In the genomic region with DNA sequence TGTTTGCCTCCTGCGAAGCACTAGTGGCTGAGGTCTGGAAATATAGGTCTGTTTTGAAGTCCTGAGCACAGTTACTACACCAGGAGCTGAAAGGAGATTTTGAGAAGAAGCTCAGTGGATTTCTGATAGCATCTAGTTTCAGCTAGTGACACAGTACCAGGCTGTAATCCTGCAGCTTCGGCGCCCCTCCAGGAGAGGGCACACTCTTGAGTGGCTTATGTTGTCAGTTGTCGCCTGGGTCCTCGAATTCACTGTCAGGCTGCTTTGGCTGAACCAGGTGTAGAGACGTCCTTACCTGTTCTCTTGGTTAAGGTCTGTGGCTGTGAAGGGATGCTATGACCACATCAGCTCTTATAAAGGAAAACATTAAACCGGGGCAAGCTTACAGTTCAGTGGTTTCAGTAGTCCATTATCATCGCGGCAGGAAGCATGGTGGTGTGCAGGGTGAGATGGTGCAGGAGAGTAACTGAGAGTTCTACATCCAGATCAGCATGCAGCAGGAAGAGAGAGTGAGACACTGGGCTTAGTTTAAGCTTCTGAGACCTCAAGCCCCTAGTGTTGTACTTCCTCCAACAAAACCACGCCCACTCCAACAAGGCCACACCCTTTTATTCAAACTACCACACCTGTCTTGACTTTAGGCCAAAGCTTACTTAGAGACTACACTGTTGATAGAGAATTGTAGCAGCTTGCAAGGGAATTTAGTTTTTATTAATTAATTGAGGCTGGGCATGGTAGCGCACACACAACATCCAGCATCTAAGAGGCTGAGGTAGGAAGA, we compare ENCODE assay signal across 16 mouse cellular contexts.
DNase-seq lines count a peak whose midpoint lies in the region; ATAC-seq and TF ChIP-seq lines count a peak whose summit lies in the region.
"Had no signal": no experiment of that assay in that cellular context is flagged by ENCODE, and none has a peak within 500 bp of the region (broad histone marks: within the 10 kb centered on the region; RNA-seq: fewer than 3 reads in every experiment).

No protein-coding gene starts in this region.

- H3K27me3 ChIP-seq in liver, postnatal 0 days (ENCODE audit: insufficient read depth, low read length): no peaks in the 10 kb centered on the region
- no peaks in the 10 kb centered on the region for H3K27me3 ChIP-seq in midbrain, postnatal 0 days (ENCODE audit: insufficient read depth, low read length)
- H3K27me3 ChIP-seq: hindbrain, embryonic 13.5 days; midbrain, embryonic 13.5 days had no signal

- no peaks in the 10 kb centered on the region for H3K9me3 ChIP-seq in liver, postnatal 0 days (ENCODE audit: low read length)
- H3K9me3 ChIP-seq in midbrain, postnatal 0 days (ENCODE audit: low read length): no peaks in the 10 kb centered on the region
- H3K9me3 ChIP-seq: hindbrain, embryonic 13.5 days; midbrain, embryonic 13.5 days had no signal

- H3K9ac ChIP-seq in liver, postnatal 0 days (replicated peaks): no peak overlapping the region
- H3K9ac ChIP-seq in midbrain, postnatal 0 days (replicated peaks; ENCODE audit: low read length, poor library complexity, severe bottlenecking): no peak overlapping the region
- H3K9ac ChIP-seq: hindbrain, embryonic 13.5 days; midbrain, embryonic 13.5 days had no signal

- H3K36me3 ChIP-seq in liver, postnatal 0 days (replicated peaks; ENCODE audit: insufficient read depth, low read length): peaks cover 3% of the 10 kb centered on the region
- peaks cover 19% of the 10 kb centered on the region; the same call in 1 of the 2 replicates for H3K36me3 ChIP-seq in midbrain, postnatal 0 days (ENCODE audit: insufficient read depth, low read length)

- H3K4me1 ChIP-seq in liver, postnatal 0 days (ENCODE audit: insufficient read depth): no peaks in the 10 kb centered on the region
- no peaks in the 10 kb centered on the region for H3K4me1 ChIP-seq in midbrain, postnatal 0 days (ENCODE audit: insufficient read depth, low read length)
- H3K4me1 ChIP-seq: midbrain, embryonic 13.5 days had no signal

- TF ChIP-seq CTCF in gastrocnemius, adult 2 months (IDR thresholded peaks at IDR 0.05): peak; percentile 28; the same call in 1 of the 2 replicates
- TF ChIP-seq CTCF in liver, postnatal 0 days (IDR thresholded peaks at IDR 0.05; ENCODE audit: low read depth): peak; percentile 50
- no peak for TF ChIP-seq CTCF in midbrain, postnatal 0 days (IDR thresholded peaks at IDR 0.05)

- H3K27ac ChIP-seq in gastrocnemius, adult 2 months: peak overlapping the region; percentile 16
- no peak overlapping the region for H3K27ac ChIP-seq in liver, postnatal 0 days (ENCODE audit: low read depth)
- H3K27ac ChIP-seq in midbrain, postnatal 0 days (ENCODE audit: low read depth, low read length): no peak overlapping the region
- H3K27ac ChIP-seq: hindbrain, embryonic 13.5 days; midbrain, embryonic 13.5 days had no signal

- intact Hi-C loops in gastrocnemius, adult 2 months (cut with DNase I): no loop called here

- no peak overlapping the region for H3K4me3 ChIP-seq in gastrocnemius, adult 2 months
- no peak overlapping the region for H3K4me3 ChIP-seq in liver, postnatal 0 days (ENCODE audit: low read depth, low read length)
- H3K4me3 ChIP-seq in midbrain, postnatal 0 days (ENCODE audit: low read depth, low read length): no peak overlapping the region
- H3K4me3 ChIP-seq: hindbrain, embryonic 13.5 days; midbrain, embryonic 13.5 days had no signal

- 85% methylated on average over 11 of the region's 11 CpGs for WGBS in liver, postnatal 0 days (ENCODE audit: insufficient replicate concordance)
- WGBS in midbrain, postnatal 0 days: 92% methylated on average over 11 of the region's 11 CpGs

- TF ChIP-seq EP300 in liver, postnatal 0 days (IDR thresholded peaks at IDR 0.05; ENCODE audit: low read depth): no peak

- no peak for DNase-seq in gastrocnemius, adult 2 months
- DNase-seq in gastrocnemius, postnatal 25 days: no peak
- DNase-seq in B cell, adult 2 months: peak; percentile 14 to 27
- DNase-seq in liver, postnatal 0 days: no peak
- DNase-seq in midbrain, postnatal 0 days (ENCODE audit: low spot score): no peak
- DNase-seq in adrenal gland, postnatal 14 days: no peak
- no peak for DNase-seq in left cerebral cortex, adult 18-20 months (ENCODE audit: low spot score in 2 of 2)
- DNase-seq: cerebellum, adult 18-20 months; gastrocnemius, postnatal 10 days; kidney, adult 8-10 months; kidney, postnatal 4 days; spleen, adult 18-20 months had no signal

- H3K4me2 ChIP-seq in liver, postnatal 0 days (ENCODE audit: low read depth, low read length): no peak overlapping the region
- H3K4me2 ChIP-seq in midbrain, postnatal 0 days (ENCODE audit: low read depth, low read length, poor library complexity, severe bottlenecking): no peak overlapping the region
- H3K4me2 ChIP-seq: hindbrain, embryonic 13.5 days; midbrain, embryonic 13.5 days had no signal

- ATAC-seq in erythroblast, adult 5-6 weeks (replicated peaks; ENCODE audit: low FRiP score, poor library complexity, severe bottlenecking): peak; percentile 45; the same call in 1 of the 2 replicates
- ATAC-seq in liver, postnatal 0 days: no peak
- no peak for ATAC-seq in midbrain, postnatal 0 days (ENCODE audit: low FRiP score)
- ATAC-seq: forebrain, embryonic 14.5 days; midbrain, embryonic 13.5 days had no signal

Comparison
In these comparisons a context has a peak if more than half of its experiments do, and no peak if none do; other contexts are left out.
1. DNase-seq: peak in B cell, adult 2 months (2 of 2); none in gastrocnemius, adult 2 months (single experiment), gastrocnemius, postnatal 25 days (single experiment), liver, postnatal 0 days (single experiment), midbrain, postnatal 0 days (single experiment), adrenal gland, postnatal 14 days (single experiment) and left cerebral cortex, adult 18-20 months (0 of 2).